Mouse (Mus musculus): ENCODE data around the gene Msi2. TPM values are rescaled to one million over a fixed set of nuclear protein-coding genes. Genes with fewer than 3 reads are reported as not detected.
A peak's percentile ranks its signal among the peaks of the same experiment; 100 is the strongest.

Gene Msi2
- total and polyA plus RNA-seq, 2 experiments: 6.4 to 10.8 TPM

DNA sequence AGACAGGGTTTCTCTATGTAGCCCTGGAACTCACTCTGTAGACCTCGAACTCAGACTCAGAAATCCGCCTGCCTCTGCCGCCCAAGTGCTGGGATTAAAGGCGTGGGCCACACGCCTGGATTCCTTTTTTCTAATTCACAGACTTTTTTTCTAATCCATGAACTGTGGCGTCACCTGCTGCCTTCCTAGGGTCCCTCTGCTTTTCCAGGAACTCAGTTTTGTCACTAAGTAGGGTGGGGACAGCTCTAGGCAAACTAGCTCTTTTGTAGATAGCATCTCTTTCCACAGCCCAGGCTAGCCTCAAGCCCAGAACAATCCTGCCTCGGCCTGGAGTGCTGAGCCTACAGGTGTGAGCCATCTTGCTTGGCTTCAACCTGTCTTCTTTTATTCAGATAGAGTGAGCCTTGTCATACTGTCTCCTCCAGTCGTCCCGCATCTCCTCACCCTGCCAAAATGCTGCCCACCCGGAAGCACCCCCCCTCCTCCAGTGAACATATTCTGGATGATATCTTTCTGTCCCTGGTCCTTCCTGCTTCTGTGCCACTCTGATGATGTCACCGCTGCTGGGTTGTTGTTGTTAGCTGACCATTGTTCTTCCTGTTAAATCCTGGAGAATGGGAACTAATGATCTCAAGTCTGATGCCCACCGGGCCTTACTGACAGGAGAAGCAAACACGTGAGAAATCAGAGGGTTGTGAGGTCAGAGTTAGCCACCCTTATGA is 21.4 kb upstream of the Msi2 start:
- no peaks in the 10 kb centered on the region for H3K36me3 ChIP-seq (ENCODE audit: control insufficient read depth, insufficient read depth, low read length)
- no peak overlapping the region for H3K9ac ChIP-seq (ENCODE audit: low read depth, low read length)
- H3K79me2 ChIP-seq (ENCODE audit: control insufficient read depth, insufficient read depth, low read length): no peaks in the 10 kb centered on the region
- TF ChIP-seq CTCF (IDR thresholded peaks at IDR 0.05; ENCODE audit: low read depth, low read length): no peak
- TF ChIP-seq POLR2A (IDR thresholded peaks at IDR 0.05; ENCODE audit: extremely low read depth, insufficient read depth, low read length): no peak
- H3K27me3 ChIP-seq (ENCODE audit: control insufficient read depth, insufficient read depth, low read length): no peaks in the 10 kb centered on the region
- no peak for DNase-seq (ENCODE audit: extremely low read depth, low read depth, low spot score)
- H3K4me3 ChIP-seq (ENCODE audit: insufficient read depth, low read depth, low read length): no peak overlapping the region
- no peak overlapping the region for H3K27ac ChIP-seq (replicated peaks; ENCODE audit: insufficient read depth, low read depth, low read length)
- 82% methylated on average over 13 of the region's 13 CpGs for WGBS
- H3K4me1 ChIP-seq (ENCODE audit: control insufficient read depth, insufficient read depth, low read length): no peaks in the 10 kb centered on the region

DNA sequence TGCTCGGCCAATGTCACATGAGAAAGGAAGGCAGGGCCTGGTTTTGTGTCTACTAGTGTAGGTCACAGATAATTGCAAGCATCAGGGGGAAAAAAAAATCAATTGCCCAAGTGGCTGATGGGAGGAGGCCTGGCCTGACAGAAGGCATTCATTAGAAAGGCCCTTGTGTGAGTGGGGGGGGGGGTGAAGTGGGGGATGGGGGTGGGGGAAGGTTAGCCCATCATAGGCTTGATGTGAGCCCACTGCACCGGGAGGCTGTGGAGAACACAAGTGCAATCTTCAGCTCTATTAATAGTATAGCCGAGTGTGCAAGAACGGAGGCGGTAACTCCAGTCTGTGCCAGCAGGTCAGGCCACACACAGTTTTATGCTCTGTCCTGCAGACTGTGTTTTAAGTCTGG is 11.1 kb upstream of the Msi2 start:
- H3K27me3 ChIP-seq (ENCODE audit: control insufficient read depth, insufficient read depth, low read length): peaks cover 4% of the 10 kb centered on the region; the same call in 1 of the 2 replicates
- H3K79me2 ChIP-seq (ENCODE audit: control insufficient read depth, insufficient read depth, low read length): no peaks in the 10 kb centered on the region
- H3K9ac ChIP-seq (ENCODE audit: low read depth, low read length): no peak overlapping the region
- no peak overlapping the region for H3K27ac ChIP-seq (replicated peaks; ENCODE audit: insufficient read depth, low read depth, low read length)
- H3K36me3 ChIP-seq (ENCODE audit: control insufficient read depth, insufficient read depth, low read length): no peaks in the 10 kb centered on the region
- TF ChIP-seq CTCF (IDR thresholded peaks at IDR 0.05; ENCODE audit: low read depth, low read length): no peak
- no peak for TF ChIP-seq POLR2A (IDR thresholded peaks at IDR 0.05; ENCODE audit: extremely low read depth, insufficient read depth, low read length)
- H3K4me1 ChIP-seq (ENCODE audit: control insufficient read depth, insufficient read depth, low read length): no peaks in the 10 kb centered on the region
- no peak overlapping the region for H3K4me3 ChIP-seq (ENCODE audit: insufficient read depth, low read depth, low read length)
- 74% methylated on average over 5 of the region's 5 CpGs for WGBS
- no peak for DNase-seq (ENCODE audit: extremely low read depth, low read depth, low spot score)

GRCm38 (mm10) chr11:88728508-88728890 is 10.2 kb upstream of the Msi2 start:
- Histone ChIP-seq H3K9ac (ENCODE audit: low read depth, low read length) (no peak overlapping the region), H3K36me3 (ENCODE audit: control insufficient read depth, insufficient read depth, low read length) (no peaks in the 10 kb centered on the region), H3K4me1 (ENCODE audit: control insufficient read depth, insufficient read depth, low read length) (no peaks in the 10 kb centered on the region), H3K79me2 (ENCODE audit: control insufficient read depth, insufficient read depth, low read length) (no peaks in the 10 kb centered on the region), H3K4me3 (ENCODE audit: insufficient read depth, low read depth, low read length) (no peak overlapping the region), H3K27me3 (ENCODE audit: control insufficient read depth, insufficient read depth, low read length) (peaks cover 4% of the 10 kb centered on the region; the same call in 1 of the 2 replicates), H3K27ac (replicated peaks; ENCODE audit: insufficient read depth, low read depth, low read length) (no peak overlapping the region)
- no peak for TF ChIP-seq POLR2A (IDR thresholded peaks at IDR 0.05; ENCODE audit: extremely low read depth, insufficient read depth, low read length)
- TF ChIP-seq CTCF (IDR thresholded peaks at IDR 0.05; ENCODE audit: low read depth, low read length): peak; percentile 85
- DNase-seq (ENCODE audit: extremely low read depth, low read depth, low spot score): peak; percentile 32
- WGBS: 4% methylated on average over 6 of the region's 6 CpGs

- Histone ChIP-seq H3K4me1 (ENCODE audit: control insufficient read depth, insufficient read depth, low read length) (no peaks in the 10 kb centered on the region), H3K27ac (replicated peaks; ENCODE audit: insufficient read depth, low read depth, low read length) (no peak overlapping the region), H3K79me2 (ENCODE audit: control insufficient read depth, insufficient read depth, low read length) (no peaks in the 10 kb centered on the region), H3K27me3 (ENCODE audit: control insufficient read depth, insufficient read depth, low read length) (peaks cover 4% of the 10 kb centered on the region; the same call in 1 of the 2 replicates), H3K9ac (ENCODE audit: low read depth, low read length) (no peak overlapping the region), H3K4me3 (ENCODE audit: insufficient read depth, low read depth, low read length) (no peak overlapping the region), H3K36me3 (ENCODE audit: control insufficient read depth, insufficient read depth, low read length) (no peaks in the 10 kb centered on the region)
- WGBS: 74% methylated on average over 20 of the region's 20 CpGs
- DNase-seq (ENCODE audit: extremely low read depth, low read depth, low spot score): no peak
- TF ChIP-seq CTCF (IDR thresholded peaks at IDR 0.05; ENCODE audit: low read depth, low read length) (no peak), POLR2A (IDR thresholded peaks at IDR 0.05; ENCODE audit: extremely low read depth, insufficient read depth, low read length) (no peak)
Observed at GRCm38 (mm10) chr11:88727768-88728507, 9.6 kb upstream of the Msi2 start.

- WGBS: 69% methylated on average over 10 of the region's 10 CpGs
- DNase-seq (ENCODE audit: extremely low read depth, low read depth, low spot score): no peak
- TF ChIP-seq CTCF (IDR thresholded peaks at IDR 0.05; ENCODE audit: low read depth, low read length): no peak
- no peak for TF ChIP-seq POLR2A (IDR thresholded peaks at IDR 0.05; ENCODE audit: extremely low read depth, insufficient read depth, low read length)
- Histone ChIP-seq H3K9ac (ENCODE audit: low read depth, low read length) (no peak overlapping the region), H3K36me3 (ENCODE audit: control insufficient read depth, insufficient read depth, low read length) (no peaks in the 10 kb centered on the region), H3K4me3 (ENCODE audit: insufficient read depth, low read depth, low read length) (no peak overlapping the region), H3K27me3 (ENCODE audit: control insufficient read depth, insufficient read depth, low read length) (no peaks in the 10 kb centered on the region), H3K27ac (replicated peaks; ENCODE audit: insufficient read depth, low read depth, low read length) (no peak overlapping the region), H3K4me1 (ENCODE audit: control insufficient read depth, insufficient read depth, low read length) (no peaks in the 10 kb centered on the region; the same call in 1 of the 2 replicates), H3K79me2 (ENCODE audit: control insufficient read depth, insufficient read depth, low read length) (0 out of 2 replicates have a peak, but pooled peaks cover 3% of the 10 kb centered on the region)
Observed at GRCm38 (mm10) chr11:88721144-88721636, 2.9 kb upstream of the Msi2 start.
